Mouse (Mus musculus): Measurements from ENCODE around the gene Slc44a3. TPM values are rescaled to one million over a fixed set of nuclear protein-coding genes. Genes with fewer than 3 reads are reported as not detected.

The Slc44a3 gene
- total RNA-seq, 2 experiments from 2014 or later: 0.16 TPM; not detected in 1

DNA sequence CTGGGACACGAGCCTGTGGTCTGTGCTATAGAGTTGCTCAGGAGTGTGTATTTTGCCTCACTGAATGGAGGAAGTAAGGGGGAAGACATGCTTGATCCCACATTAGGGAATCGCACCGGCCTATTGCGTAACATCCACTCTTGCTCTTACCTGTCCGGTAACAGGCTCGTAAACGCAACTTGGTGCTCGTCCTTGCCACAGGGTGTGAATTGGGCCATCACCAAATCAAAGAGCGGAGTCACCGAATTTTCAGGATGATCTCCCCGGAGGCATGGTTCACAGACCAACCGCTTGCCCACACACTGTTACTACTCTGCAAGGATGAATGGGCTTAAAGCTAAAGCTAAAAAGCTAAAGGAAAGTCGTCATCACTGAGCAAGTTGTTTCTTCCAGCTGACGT, 24.5 kb downstream of the Slc44a3 start:
- intact Hi-C loops (cut with DNase I; ENCODE audit: low total_unique reads): no loop called here
- no peak for DNase-seq

DNA sequence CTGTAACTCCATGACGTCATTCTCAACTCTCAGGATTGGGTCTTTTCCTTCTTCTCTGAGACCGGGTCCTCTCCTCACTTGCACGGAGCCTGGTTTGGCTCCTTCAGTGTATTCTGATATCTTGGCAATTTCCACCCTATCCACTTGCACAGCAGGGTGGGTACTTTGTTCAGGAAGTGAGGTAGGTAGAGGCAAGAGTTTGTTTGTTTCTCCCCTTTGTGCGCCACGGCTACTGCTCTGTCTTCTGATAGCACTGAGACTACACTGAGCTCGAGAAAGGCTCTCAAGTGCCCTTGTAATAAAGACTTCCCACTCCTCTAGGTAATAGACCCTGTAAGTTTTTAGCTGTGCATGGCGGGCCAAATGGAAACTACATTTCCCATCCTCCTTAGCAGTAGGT, 25.4 kb downstream of the Slc44a3 start:
- intact Hi-C loops (cut with DNase I; ENCODE audit: low total_unique reads): no loop called here
- DNase-seq: no peak

DNA sequence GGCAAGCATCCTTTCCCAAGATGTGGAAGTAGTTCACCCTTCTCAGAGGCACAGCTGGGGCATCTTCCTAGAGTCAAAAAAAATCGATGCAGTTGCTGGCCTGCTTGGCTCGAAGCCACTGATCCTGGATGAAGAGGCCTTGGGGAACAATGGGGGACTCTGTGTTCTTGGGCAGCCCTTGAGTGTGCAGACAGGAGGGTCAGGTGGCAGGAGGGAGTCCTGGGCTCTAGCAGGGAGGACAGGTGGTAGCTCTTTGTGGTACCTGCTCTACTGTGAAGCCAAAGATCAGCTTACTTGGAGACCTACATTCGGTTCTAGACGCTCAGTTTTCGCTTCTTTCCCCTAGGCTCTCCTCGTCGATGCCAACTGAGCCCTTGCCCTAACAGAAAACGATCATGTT, 26.0 kb downstream of the Slc44a3 start:
- DNase-seq: no peak
- intact Hi-C loops (cut with DNase I; ENCODE audit: low total_unique reads): no loop called here

DNA sequence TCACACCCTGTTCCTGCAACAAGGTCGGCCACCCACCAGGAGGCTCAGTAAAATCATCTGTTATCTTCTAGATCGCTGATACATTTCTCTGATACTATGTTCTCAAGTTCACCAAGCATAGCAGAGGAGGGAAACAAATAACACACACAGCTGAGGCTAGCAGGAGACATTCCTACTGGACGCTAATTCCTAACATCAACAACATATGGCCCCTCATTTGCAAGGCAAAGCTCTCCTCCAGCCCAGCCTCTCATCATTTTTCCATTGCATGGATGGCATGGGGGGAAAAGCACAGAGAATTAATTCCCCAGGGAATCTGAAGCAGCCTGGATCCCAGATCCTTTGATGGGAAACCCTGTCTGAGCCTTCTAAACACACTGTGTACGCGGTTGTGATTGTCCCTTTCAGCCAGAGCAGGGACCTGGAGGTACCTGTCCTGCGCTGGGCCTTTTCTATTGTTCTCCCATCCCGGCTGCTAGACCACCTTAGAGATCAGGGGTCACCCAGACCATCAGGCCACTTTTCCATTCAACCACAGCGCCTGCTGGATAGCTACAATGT, 27.2 kb downstream of the Slc44a3 start:
- intact Hi-C loops (cut with DNase I; ENCODE audit: low total_unique reads): loop anchor here (5.0 kb wide), 2 partner anchors 198 to 338 kb away; no protein-coding TSS in a partner anchor
- DNase-seq: no peak

DNA sequence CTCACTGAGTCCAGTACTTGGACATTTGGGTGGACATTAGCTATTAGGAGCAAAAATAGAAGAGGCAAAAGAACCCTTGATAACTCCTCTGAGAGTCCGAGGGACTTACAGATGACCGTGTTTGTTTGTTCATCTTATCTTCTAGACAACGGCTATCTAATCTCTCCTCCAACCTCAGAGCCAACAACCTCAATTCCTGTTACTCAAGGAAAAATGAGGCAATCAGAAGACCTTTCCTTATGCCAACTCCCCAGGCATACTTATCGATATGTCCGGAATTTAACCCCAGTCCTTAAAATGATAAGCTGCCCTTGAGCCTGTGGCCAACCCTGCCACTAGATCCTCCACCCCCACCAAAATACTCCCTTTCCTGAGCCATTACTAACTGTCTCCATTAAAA, 31.5 kb downstream of the Slc44a3 start:
- intact Hi-C loops (cut with DNase I; ENCODE audit: low total_unique reads): loop anchor here (5.0 kb wide), 2 partner anchors 193 to 333 kb away; no protein-coding TSS in a partner anchor
- DNase-seq: no peak

DNA sequence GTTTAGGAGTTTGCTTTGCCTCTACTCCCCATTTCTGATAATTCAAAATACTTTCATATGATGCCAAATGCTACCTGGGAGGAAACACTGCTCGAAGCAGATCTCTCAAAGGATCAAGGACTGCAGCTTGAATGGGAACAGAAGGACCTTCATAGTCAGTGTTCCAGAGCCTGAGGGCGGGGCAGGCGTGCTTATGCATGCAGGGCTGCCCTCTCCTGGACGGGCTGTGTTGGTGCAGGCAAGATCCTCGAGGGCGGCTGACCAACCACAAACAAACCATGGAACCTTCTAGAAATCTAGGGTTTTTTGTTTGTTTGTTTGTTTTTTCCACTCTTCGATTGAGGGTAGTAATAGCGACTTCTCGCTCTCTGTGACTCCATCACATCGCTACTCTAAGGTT, 32.0 kb downstream of the Slc44a3 start:
- peak; percentile 81 for DNase-seq
- intact Hi-C loops (cut with DNase I; ENCODE audit: low total_unique reads): loop anchor here (5.0 kb wide), 2 partner anchors 193 to 333 kb away; no protein-coding TSS in a partner anchor

DNA sequence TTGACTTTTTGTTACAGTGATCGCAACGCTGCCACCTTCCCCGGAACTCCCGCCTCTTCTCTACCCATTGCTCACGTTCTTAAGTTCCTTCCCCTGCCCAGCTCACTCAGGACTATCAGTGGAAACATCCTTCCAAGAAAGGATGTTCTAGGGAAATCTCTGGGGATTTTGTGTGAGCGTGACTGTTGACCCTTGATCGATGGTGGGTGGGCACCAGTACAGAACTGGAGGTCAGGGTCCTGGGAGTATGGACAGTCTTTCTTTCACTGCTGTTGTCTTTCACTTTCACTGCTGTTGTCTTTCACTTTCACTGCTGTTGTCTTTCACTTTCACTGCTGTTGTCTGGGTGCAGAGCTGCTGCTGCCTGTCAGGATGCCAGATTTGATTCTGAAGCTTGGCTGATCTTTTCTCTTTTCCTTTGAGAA, 38.2 kb downstream of the Slc44a3 start:
- intact Hi-C loops (cut with DNase I; ENCODE audit: low total_unique reads): no loop called here

DNA sequence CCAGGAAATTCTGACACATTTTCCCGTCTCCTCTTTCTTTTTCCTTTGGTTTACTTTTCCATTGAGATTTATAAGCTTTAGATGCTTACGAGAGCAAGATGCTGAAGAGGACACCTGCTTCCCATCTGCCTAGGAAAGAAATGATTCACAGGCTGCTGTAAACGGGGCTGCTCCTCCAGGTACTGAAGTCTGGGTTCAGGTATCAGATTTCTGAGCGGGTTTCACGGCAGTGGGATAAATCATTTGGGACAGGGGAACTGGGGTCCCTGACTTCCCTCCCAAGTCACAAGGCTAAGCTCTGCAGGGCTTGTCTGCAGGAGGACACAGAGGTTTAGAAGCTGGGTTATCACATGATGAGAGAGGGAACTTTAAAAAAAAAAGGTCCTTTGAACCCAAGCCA, 40.2 kb downstream of the Slc44a3 start:
- no peak for DNase-seq
- intact Hi-C loops (cut with DNase I; ENCODE audit: low total_unique reads): no loop called here

More for the DNA sequence above, 38.2 kb downstream of the Slc44a3 start:
- DNase-seq: no peak

DNA sequence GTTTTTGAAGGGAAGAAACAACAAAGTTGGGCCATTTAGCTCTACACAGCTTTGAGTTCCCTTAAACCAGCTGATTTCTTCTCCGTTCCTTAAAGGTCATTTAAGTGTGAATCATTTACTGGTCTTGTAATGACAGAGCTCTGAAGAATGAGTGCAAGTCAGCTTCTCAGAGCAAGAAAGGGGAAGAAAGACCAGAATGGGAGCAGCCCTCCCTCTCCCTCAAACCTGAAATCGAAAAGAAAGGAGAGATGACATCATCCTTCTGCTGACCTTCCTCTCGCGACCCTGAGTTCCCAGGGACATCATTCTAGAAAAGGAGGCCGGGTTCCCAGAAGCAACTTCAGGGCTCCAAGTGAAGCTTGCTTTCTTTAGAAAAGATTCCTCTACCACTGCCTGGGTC, 41.3 kb downstream of the Slc44a3 start:
- no peak for DNase-seq
- intact Hi-C loops (cut with DNase I; ENCODE audit: low total_unique reads): no loop called here

DNA sequence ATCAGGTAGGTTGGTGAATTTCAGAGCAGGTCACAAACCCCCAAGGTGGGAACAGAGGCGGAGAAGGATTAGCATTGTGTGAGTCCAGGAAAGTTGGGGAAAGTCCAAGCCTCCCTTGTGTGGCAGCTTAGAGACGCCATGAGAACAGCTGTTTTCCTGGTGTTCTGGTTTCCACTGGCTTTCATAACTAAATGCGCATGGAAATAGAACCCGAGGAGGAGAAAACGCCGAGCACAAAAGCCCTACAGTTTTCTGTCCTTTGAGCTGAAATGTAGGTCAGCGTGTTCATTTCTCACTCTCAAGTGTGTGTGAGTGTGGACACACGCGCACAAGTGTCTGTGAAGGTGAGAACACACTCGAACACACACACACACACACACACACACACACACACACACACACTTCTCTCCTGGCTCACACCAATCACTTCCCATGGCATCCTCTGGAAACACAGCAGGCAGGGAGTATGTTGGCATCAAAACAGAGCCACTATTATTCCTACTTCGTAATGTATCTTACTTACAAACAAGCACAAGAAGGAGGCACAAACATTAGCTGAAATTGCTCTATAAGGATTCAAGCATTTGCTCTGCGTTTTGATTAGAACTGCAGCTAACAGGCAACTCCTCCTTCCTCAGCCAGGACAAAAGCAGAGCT, 42.6 kb downstream of the Slc44a3 start:
- intact Hi-C loops (cut with DNase I; ENCODE audit: low total_unique reads): no loop called here
- DNase-seq: peak; percentile 32

DNA sequence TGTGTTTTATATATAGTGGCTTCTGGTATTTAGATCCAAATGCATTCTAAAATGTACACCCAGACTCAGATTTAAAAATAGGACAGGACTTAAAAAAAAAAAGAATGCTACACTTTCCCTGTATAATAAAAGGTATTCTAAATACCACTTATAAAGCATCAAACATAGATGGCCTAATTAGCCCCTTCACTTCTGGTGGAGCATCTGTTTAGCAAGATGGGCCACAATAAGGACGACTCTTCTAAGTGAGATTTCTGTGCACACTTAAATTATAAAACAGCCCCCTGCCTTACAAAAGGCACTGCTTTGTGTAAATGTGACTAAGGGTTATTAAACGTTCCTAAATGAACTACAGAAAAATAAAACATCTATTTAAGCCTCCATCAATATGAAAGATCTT, 47.0 kb downstream of the Slc44a3 start:
- DNase-seq: no peak
- intact Hi-C loops (cut with DNase I; ENCODE audit: low total_unique reads): no loop called here

DNA sequence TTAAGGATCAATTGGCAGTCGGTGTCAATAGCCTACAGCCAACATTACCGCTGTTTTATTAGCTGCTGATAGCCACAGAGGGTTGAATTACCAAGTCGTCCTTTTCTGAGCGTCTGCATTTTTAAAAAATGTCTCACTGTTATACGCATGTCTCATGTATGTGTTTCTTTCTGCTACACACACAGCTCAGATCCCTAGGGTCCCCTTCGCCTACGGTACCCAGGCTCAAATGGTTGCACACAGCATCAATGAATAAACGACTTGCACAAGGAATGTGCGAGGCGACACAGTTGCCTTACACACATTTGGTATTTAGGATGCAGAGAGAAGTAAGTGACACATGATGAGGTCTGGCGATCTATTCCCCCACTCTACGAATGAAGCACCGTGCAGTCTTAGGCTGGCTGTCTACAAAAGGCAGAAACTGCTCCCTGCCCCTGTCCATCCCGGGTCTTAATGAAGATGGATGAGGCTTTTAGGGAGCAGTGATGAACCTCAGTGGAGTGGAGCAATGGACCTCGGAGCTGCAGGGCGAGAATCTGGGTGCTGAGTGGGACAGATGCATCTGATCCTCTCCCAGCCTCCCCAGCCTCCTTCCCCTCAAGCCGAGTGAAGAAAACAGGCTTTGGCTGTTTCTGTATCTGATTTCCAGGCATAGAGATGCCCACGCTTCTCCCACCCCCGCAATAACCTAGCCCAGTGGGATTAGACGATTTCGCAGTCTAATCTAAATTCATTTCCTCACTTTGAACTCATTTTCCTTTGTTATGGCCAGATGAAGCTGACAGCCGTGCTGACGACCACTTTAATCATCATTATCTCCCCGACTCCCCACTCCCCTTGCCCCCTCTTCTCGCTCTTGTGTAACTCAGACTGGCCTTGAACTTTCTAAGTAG, 48.7 kb downstream of the Slc44a3 start:
- intact Hi-C loops (cut with DNase I; ENCODE audit: low total_unique reads): no loop called here
- no peak for DNase-seq

DNA sequence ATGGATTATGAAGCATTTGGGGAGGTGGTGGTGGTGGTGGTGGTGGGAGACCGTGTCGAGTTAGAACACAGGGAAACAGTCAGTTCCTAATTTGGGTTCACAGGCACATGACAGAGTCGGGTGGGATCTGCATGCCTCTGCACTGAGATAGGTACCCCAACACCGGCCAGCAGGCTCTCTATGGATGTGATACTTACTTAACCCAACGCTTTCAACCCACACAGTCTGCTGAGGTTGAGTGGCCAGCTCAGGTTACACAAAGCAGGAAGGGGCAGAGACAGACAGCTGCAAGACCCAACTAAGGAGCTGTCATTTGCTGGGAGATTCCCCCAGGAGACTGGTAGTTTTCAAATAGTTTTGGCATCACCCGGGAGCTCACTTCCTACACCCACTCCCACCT, 50.6 kb downstream of the Slc44a3 start:
- no peak for DNase-seq
- intact Hi-C loops (cut with DNase I; ENCODE audit: low total_unique reads): no loop called here

DNA sequence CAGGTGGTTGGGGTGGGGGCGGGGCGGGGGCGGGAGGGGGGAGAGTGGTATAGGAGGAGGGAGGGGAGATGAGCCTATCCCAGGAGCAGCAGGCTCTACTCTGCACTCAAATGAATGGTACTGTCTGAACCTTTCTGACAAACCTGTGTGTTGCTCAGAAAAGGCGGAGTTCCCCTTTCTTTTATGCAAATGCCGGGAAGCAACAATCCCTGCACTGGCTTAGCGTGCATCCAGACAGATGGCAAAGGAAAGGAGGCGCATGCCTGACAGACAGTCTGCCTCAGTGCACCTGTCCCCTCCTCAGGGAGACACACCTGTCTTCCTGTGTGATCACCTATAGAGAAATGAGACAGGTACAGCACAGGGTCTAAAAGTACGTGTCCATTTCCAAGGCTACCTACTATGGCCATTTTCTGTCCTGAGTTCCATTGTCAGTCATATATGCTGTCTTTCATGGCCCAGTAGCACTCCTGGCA, 51.2 kb downstream of the Slc44a3 start:
- no peak for DNase-seq
- intact Hi-C loops (cut with DNase I; ENCODE audit: low total_unique reads): no loop called here

DNA sequence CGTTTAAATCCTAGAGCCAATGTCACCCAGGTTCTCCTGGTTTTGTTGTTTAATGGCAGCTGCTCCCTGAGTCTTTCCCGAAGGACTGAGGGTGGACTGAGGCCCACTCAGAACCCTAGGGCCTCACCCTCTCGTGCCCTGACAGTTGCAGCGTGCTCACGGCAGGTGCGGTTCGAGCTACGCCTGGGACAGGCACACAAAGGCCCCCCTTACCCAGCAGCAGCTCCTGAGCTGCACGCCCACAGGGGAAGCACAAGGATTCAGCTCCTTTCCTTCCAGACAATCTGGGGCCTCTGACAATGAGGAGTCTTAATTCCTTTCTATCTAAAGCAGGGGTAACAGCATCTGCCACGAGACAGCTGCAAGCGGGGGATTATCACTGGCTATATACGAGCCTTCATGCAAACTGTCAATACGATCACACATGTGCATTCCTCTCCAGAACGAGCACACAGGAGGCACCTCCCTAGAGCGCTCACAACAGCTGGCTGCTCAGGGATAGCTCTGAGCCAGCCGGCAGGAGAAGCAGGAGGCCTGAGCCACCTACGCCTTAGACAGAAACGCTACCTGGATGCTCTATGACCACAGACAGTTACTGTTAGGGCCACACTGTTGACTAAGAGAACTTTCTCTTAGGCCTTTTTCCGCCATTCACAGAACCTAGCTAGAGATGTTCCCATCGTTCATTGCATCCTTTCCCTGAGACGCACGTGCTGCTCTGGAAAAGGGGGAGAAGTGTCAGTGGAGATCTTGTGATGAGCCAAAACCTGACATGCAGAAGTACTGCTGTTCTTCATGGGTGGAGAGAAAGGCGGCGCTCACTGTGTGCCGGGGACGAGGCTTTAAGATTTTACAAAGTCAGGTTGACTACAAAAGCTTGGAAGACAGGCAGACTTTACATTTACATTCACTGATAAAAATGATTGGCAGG, 51.9 kb downstream of the Slc44a3 start:
- intact Hi-C loops (cut with DNase I; ENCODE audit: low total_unique reads): no loop called here

DNA sequence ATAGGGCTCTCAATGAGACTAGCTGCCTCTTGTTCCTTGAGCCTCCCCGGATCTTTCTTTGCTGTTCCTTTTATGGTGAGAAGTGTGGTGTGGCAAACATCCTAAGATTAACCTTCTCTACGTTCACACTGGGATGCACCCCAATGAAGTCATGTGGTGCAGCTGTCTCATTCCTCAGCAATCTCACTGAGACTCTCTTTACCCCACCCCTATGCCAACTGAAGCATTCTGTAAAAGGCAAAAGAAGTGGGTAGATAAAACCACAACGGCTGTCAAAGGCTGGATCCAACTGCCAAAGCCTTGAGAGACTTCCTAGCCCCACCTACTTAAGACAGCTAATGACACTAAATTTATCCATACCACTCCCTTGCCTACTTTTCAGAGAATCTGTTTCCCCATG, 57.5 kb downstream of the Slc44a3 start:
- DNase-seq: no peak
- intact Hi-C loops (cut with DNase I; ENCODE audit: low total_unique reads): no loop called here

More for the DNA sequence above, 51.9 kb downstream of the Slc44a3 start:
- no peak for DNase-seq

DNA sequence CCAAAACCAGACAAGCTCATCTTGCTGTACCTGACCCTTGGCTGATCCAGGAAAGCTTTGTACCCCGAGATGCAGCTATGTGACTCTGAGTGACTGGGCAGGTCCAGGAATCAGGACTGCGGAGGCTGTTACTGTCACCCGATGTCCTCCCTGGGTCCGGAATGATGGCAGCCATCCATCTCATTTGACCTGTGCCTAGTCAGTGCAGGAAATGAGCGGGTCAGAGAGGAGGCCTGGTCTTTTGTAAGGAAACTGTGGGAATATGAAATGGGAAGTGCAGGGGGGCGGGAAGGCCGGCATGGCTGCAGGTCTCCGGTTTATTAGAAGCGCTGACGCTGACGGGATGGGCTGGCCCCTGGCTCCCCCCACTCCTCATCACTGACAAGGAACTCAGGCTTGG, 60.5 kb downstream of the Slc44a3 start:
- DNase-seq: no peak
- intact Hi-C loops (cut with DNase I; ENCODE audit: low total_unique reads): no loop called here

DNA sequence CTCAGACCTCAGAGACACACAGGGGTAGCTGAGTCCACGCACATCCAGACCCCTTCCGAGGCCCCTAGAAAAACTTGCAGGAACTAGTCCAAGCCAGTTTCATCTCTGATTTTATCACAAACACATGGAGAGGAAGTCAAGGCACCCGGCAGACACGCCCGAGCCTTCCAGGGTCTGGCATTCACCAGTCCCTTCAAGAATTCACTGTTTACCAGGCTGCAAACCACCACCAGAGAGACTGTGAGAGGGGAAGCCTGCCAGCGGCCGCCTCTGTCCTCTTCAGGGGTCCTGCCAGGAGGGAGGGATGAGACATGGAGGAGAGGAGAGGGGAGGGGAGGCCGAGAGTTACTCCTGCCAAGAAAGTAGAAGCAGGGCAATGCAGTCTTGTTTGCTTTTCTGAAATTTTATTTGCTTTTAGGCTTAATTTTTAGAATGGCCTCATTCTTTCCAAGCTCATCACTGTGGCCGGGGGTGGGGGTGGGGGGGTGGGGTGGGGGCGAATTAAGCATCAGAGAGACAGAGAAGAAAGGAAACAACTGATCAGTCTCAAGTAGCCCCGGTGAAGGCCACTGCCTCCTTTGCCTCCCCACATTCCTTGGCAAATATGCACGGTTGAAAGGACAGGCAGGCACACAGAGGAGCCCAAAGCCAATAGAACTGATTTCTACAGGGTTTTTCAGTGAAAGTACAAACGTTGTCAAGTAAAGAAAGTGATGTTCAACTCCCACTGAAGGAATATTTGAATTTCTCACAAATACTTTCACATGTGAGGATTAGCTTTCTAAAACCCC, 62.8 kb downstream of the Slc44a3 start:
- peak; percentile 65 for DNase-seq
- intact Hi-C loops (cut with DNase I; ENCODE audit: low total_unique reads): no loop called here

DNA sequence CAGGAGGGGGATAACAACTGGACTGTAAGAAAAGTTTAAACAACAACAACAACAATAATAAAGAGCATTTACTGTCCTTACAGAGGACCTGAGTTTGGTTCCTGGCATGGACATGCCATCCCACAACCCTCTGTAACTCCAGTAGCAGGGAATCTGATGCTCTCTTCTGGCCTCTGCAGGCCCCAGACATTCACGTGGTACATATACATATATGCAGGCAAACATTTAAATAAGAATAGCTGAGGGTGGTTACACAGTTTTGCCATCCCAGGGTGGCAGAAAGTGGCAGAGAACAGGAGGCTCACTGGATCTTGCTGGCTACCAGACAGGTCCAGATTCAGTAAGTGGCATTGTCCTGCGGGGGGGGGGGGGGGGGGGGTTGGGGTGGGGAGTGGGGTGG, 64.1 kb downstream of the Slc44a3 start:
- intact Hi-C loops (cut with DNase I; ENCODE audit: low total_unique reads): no loop called here
- DNase-seq: no peak

Measured in gastrocnemius, postnatal 14 days (tissue).